Mouse (Mus musculus): ENCODE measurements around the gene Heph. TPM values are rescaled to one million over a fixed set of nuclear protein-coding genes. Genes with fewer than 3 reads are reported as not detected.
"Not testable (repeated sequence)": the region's sequence is repeated elsewhere in the genome, so short reads cannot be mapped to it uniquely, and the experiment has no call there.

Heph gene
- 1 to 10 TPM; 2.6 to 3.9 TPM for total RNA-seq (2021)

DNA sequence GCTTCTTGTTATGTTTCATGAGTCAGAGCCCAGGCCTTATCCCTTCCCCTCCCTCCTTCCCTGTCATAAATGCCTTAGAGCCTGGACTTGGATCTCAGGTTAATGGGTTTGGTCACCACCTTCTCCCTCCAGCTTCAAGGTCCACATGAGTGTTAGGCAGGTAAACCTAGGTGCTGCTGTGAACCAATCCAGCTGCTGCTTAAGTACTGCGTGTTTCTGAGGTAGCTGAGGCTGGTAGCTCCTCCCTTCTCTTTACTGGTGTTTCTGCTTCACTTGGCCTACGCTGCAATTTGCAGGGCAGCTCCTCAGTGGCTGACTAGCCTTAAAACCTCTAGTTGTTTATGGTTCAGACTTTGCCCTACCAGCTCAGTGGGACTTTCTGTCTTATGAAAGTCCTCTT, at the start of gene Heph:
Gene Heph, plus strand, starts transcription at position 211 of the 400 bp plus-strand sequence.
- intact Hi-C loops (cut with DNase I): no loop called here
- DNase-seq (ENCODE audit: low spot score in 2 of 2): no peak

- DNase-seq (ENCODE audit: low spot score in 2 of 2); intact Hi-C loops (cut with DNase I): not testable (repeated sequence)
Observed at GRCm38 (mm10) chrX:96415351-96415750, 39.8 kb upstream of the Heph start.

DNA sequence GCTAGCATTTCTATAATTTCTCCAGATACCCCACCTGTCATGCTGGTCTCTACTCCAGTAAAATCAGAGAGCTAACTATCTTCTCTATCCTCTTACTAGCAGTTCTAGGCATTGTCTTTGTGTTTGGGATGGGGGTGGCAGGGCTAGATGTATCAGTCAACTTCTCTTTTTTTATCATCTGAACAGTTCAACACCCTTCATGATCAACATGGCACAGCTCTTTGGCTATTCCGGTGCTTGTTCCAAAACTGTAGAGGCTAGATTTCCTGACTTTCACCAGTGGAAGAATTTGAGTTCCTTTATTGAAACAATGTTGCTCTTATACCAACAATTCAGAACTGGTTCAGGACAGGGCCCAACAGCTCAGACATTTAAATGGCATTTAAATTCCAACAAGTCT, 38.2 kb upstream of the Heph start:
- intact Hi-C loops (cut with DNase I): no loop called here
- no peak for DNase-seq (ENCODE audit: low spot score in 2 of 2)

DNA sequence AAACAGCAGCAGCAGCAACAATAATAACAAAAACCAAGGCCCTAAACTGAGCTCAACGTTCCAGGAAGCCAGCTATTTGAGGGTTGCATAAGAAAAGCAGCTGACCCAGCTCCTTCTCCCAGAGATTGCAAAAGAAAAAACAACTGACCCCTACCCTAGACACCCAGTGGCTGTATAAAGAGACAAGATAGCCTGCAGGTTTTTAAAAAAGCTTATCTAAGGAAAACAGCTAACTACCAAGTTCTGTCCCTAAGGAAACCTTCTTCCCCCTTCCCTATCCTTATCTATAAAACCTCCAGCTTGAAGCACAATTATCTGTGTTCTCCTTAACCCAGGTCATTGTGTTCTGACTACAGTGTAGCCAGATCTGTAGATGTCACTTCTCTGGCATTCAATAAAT, 37.4 kb upstream of the Heph start:
- intact Hi-C loops (cut with DNase I): no loop called here
- no peak for DNase-seq (ENCODE audit: low spot score in 2 of 2)

GRCm38 (mm10) chrX:96419383-96419782, 35.8 kb upstream of the Heph start:
- intact Hi-C loops (cut with DNase I): no loop called here
- no peak for DNase-seq (ENCODE audit: low spot score in 2 of 2)

DNA sequence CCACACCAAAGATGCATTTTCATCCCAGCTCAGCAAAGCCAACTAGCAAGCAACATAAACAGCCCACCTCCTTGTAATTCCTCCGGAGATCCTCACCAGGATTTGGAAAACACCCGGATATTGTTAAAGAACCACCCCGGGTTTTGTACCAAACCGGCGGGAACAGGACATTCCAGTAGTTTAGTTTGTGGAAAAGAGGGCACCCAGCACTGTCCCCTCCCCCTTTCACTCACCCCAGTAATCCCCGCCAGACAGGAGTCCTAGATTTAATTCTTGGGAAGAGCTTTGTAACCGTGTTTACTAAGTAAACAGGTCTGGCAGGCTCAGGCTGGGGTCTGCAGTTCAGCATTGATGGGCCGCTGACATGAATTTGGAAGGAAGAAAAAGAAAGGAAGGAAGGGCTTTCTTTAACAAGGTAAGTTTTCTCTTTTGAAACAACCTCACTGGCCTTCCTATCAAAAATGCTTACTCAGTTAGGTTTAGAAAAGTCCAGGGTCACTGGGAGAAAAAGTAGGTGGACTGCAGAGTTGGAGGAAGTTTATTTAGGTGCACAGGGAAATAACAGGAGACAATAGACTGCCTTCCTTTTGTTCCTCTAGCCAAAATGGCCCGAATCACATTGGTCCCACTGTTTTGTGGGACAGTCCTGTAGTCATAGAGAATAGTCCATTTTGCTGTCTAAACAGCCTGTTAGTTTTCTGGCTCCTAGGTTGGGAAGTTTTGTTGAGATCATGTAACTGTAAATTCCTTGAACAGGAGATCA, 1.2 kb downstream of the Heph start, which contains the start of gene Hsf3:
Gene Hsf3, minus strand, starts transcription at position 94 of the 763 bp plus-strand sequence.
- intact Hi-C loops (cut with DNase I): no loop called here
- DNase-seq (ENCODE audit: low spot score in 2 of 2): peak in 1 of 2 experiments; percentile 3

DNA sequence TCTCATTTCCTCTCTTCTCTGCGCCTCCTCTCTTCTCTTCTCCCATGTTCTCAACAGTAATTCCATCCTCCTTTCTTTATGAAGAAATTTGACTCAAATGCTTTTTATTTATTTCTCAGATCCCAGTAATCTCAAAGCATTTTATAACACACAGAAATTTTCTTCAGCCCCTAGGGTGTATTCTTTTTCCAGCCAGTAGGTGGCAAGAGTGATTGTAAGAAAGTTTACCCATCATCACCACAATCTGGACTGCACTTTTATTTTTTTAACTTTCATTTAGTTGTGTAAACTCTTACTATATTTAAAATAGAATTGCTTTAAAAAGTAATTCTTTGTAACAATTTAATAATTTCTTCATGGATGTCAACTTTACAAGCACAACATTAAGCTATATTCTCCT, 46.4 kb downstream of the Heph start:
- no peak for DNase-seq (ENCODE audit: low spot score in 2 of 2)
- intact Hi-C loops (cut with DNase I): loop anchor here (2.0 kb wide), 1 partner anchor 377 kb away; no protein-coding TSS in a partner anchor

Other genes starting within 250 kb of the Heph start
- gene Vsig4, start 161.9 kb upstream of the Heph start, total RNA-seq (2021): not detected
- not detected for gene Hsf3, start 935 bp downstream of the Heph start, total RNA-seq (2021)